Mouse (Mus musculus): Measurements from ENCODE around the gene Lmx1b.

The Lmx1b gene

DNA sequence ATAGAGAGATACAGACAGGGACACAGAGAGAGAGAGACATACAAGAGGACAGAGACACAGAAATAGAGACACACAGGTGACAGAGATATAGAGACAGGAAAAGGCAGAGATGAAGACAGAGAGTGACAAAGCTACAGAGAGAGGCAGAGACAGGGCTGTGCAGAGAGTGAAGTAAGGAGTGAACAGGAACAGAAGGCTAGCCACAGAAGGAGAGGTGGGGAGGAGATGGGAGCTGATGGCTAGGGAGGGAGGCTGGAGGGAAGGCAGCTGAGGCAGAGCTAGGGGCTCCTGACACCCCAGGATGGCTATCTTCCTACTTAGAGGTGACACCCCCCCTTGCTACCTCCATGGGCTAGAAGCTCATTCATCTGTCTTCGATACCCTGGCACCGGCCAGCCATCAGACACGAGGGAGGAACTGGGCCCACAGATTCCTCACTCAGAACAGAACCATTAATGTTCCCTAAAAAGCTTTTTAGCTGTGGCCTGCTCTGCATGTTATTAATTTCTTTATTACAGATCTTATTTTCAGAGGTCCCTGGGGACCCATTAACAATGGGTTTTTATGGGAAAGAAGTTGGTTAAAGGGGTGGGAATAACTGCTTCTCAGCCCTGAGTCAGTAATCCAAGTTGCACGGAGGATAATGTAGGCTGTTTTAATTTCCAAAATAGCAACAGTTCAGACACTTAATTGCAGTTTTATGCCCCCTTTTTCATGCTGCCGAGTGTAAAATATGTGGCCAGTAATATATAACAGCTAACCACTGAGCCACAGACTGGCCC is 114.8 kb downstream of the Lmx1b start:
- DNase-seq: no peak

DNA sequence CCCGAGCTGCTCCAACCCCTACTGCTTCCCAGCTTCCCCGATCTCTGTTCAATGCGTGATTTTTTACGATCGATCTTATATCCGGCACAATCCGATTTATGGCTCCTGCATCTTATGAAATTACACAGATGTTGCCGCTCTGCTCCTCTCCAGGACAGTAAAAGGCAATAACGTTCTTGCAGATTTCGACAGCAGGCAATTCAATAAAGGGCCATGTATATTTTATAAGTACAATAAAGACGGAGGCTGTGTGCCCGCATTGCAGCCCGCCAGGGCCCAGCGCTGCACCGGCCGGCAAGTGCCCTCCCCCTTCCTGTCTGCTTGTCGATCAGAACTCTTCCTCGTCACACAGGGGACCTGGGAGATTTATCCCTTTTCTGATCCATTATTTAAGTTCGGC is 124.5 kb downstream of the Lmx1b start:
- DNase-seq: no peak

GRCm38 (mm10) chr2:33515431-33515830 is 124.9 kb downstream of the Lmx1b start:
- no peak for DNase-seq

All from embryo, embryonic 11 days (tissue).